Mouse (Mus musculus): ENCODE measurements around the gene Padi2.

Gene Padi2

GRCm38 (mm10) chr4:140919974-140920836 is 14.1 kb downstream of the Padi2 start:
- DNase-seq (ENCODE audit: low spot score in 2 of 2) = no peak

- DNase-seq (ENCODE audit: low spot score in 2 of 2) = no peak
Observed at GRCm38 (mm10) chr4:140922508-140922907, 16.4 kb downstream of the Padi2 start.

- DNase-seq (ENCODE audit: low spot score in 2 of 2) = no peak
Observed at GRCm38 (mm10) chr4:140925648-140926047, 19.5 kb downstream of the Padi2 start.

GRCm38 (mm10) chr4:140928349-140928748 is 22.2 kb downstream of the Padi2 start:
- no peak for DNase-seq (ENCODE audit: low spot score in 2 of 2)

- no peak for DNase-seq (ENCODE audit: low spot score in 2 of 2)
Observed at GRCm38 (mm10) chr4:140929745-140930144, 23.6 kb downstream of the Padi2 start.

- DNase-seq (ENCODE audit: low spot score in 2 of 2) = no peak
Observed at GRCm38 (mm10) chr4:140930900-140931470, 24.8 kb downstream of the Padi2 start.

GRCm38 (mm10) chr4:140935643-140936042 is 29.5 kb downstream of the Padi2 start:
- no peak for DNase-seq (ENCODE audit: low spot score in 2 of 2)

GRCm38 (mm10) chr4:140944356-140944755 is 38.2 kb downstream of the Padi2 start:
- DNase-seq (ENCODE audit: low spot score in 2 of 2) = no peak

GRCm38 (mm10) chr4:140944961-140945442 is 38.9 kb downstream of the Padi2 start:
- no peak for DNase-seq (ENCODE audit: low spot score in 2 of 2)

GRCm38 (mm10) chr4:140945571-140945970 is 39.4 kb downstream of the Padi2 start:
- DNase-seq (ENCODE audit: low spot score in 2 of 2) = no peak

GRCm38 (mm10) chr4:140946048-140946447 is 39.9 kb downstream of the Padi2 start:
- no peak for DNase-seq (ENCODE audit: low spot score in 2 of 2)

- no peak for DNase-seq (ENCODE audit: low spot score in 2 of 2)
Observed at GRCm38 (mm10) chr4:140946580-140947205, 40.5 kb downstream of the Padi2 start.

GRCm38 (mm10) chr4:140947487-140948440 is 41.6 kb downstream of the Padi2 start:
- DNase-seq (ENCODE audit: low spot score in 2 of 2) = peak in 1 of 2 experiments; percentile 30

GRCm38 (mm10) chr4:140948481-140948880 is 42.3 kb downstream of the Padi2 start:
- DNase-seq (ENCODE audit: low spot score in 2 of 2) = no peak

GRCm38 (mm10) chr4:140949052-140949451 is 42.9 kb downstream of the Padi2 start:
- DNase-seq (ENCODE audit: low spot score in 2 of 2) = no peak

GRCm38 (mm10) chr4:140949616-140950015 is 43.5 kb downstream of the Padi2 start:
- no peak for DNase-seq (ENCODE audit: low spot score in 2 of 2)

- no peak for DNase-seq (ENCODE audit: low spot score in 2 of 2)
Observed at GRCm38 (mm10) chr4:140950574-140950973, 44.4 kb downstream of the Padi2 start.

GRCm38 (mm10) chr4:140951861-140952641 is 45.9 kb downstream of the Padi2 start:
- DNase-seq (ENCODE audit: low spot score in 2 of 2) = no peak

GRCm38 (mm10) chr4:140957131-140957702 is 51.1 kb downstream of the Padi2 start:
- no peak for DNase-seq (ENCODE audit: low spot score in 2 of 2)

GRCm38 (mm10) chr4:140957725-140958124 is 51.6 kb downstream of the Padi2 start:
- DNase-seq (ENCODE audit: low spot score in 2 of 2) = peak; percentile 43 to 55
